Mouse (Mus musculus): Measurements from ENCODE around the gene Tcta. TPM values are rescaled to one million over a fixed set of nuclear protein-coding genes. Genes with fewer than 3 reads are reported as not detected.

Gene Tcta
- total RNA-seq (2023), result 10.6 and 11.2 TPM in 2 replicates

DNA sequence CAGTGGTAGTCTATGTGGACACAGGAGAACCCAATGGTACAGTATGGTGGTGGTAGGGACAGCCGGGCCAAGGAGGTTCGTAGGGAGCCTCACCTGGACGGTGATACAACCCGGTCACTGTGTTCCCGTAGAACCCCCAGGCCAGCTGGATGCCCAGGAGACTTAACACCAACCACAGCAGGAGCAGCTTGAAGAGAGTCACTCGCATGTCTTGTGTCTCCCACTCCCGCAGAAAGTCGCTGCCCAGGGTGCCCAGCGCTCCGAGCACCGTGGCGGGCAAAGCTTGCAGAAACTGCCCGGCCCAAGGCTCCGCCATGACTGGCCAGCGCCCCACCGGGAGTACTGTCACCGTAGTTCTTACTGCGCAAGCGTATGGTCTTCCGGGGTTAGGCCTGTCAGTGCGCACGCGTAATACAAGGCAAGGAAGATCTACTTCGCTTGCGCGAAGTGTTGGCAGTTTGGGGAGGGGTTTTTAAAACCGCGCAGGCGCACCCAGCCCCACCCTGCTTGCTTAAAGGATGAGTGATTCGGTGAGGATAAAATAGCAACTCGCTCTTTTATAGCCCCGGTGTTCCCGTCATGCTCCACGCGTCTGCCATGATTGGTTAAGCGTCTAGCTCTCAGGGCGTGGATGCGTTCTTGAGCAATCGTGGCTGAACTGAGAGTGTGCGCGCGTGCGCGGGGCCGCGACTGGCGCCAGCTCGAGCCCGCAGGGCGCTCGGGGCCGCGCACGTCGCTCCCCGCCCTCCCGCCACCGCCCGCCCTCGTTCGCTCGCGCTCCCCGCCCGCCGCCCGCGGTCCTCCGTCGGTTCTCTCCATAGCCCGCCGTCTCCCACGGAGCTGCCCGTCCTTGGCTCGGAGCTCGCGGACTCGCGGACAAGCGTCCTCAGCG is at the start of gene Tcta, which contains the start of gene Rhoa:
TSS of gene Tcta (minus strand) at position 532 of the 892 bp plus-strand sequence.
TSS of gene Rhoa (plus strand) at position 501 of the 892 bp plus-strand sequence.

DNA sequence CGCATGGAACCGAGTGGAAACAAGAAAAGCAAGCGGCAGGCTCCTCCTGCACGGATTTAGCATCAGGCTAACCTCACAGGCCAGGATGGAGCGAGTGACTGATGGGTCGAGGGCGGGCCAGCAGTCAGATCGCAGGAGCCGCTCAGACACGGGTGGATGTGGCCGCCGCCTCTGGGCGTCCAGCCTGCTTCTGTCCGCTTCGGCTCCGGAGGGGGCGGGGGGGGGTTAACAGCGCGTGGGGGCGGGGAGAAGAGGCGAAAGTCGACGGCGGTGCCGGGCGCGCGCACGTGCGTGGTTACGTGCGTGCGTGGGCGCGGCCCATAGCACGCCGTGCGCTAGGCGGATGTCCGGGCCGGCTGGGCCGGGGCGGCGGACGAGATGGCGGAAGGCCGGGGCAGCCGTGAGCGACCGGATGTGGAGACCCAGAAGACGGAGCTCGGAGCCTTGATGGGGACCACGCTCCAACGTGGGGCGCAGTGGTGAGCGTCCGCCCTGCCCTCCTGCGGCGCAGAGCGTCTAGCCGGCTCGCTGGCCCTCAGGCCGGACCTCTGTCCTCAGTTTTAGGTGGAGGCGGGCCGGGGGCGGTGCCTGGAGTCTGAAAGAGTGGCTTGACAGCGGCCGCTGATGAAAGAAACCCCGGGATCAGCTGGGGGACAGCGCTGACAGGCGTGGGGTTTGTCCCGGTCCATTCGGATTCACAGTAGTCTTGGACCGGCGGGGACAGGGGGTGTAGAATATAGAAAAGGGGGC is 41.8 kb upstream of the Tcta start, which contains the start of gene Usp4:
TSS of gene Usp4 (plus strand) at position 314 of the 750 bp plus-strand sequence.

DNA sequence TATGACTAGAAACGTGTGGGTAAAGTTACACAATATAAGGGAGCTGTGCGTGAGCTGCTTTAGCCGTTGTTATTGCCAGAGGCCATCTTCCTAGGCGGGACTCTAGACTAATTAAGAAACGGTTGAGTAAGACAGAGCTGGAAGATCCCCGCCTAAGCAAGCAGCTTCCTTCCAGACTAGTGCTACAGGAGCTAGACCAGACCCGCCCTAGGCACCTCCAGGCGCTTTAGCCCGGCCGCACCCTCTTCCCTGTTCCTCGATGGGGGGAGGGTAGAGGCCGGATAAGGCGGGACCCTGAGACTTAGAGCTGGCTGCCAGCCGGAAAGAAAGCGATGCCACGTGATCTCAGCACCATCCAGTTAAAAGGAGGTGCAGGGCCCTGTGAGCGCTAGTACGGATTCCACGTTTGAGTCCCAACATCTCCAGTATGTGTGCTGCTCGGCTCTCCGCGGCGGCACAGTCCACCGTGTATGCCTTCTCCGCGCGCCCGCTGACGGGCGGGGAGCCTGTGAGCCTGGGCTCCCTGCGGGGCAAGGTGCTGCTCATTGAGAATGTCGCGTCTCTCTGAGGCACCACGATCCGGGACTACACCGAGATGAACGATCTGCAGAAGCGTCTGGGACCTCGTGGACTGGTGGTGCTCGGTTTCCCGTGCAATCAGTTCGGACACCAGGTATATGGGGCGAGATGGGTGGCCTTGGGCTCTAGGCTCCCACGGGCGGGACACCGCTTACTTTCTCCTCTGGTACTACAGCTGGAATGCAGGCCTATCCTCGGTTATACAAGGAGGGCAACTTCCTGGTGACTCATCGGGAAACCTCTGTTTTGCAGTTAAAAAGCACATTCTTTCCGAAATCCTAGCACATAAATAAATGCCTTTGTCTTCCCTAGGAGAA is 33.2 kb upstream of the Tcta start, which contains the start of gene Gpx1:
TSS of gene Gpx1 (plus strand) at position 18 of the 896 bp plus-strand sequence.

GRCm38 (mm10) chr9:108296453-108297355 is 9.3 kb downstream of the Tcta start, which contains the start of gene Amt:
Amt (plus strand) TSS chr9:108296853.

GRCm38 (mm10) chr9:108290016-108290750 is 15.8 kb downstream of the Tcta start, which contains the start of gene Nicn1:
Nicn1 (plus strand) TSS chr9:108290429.

DNA sequence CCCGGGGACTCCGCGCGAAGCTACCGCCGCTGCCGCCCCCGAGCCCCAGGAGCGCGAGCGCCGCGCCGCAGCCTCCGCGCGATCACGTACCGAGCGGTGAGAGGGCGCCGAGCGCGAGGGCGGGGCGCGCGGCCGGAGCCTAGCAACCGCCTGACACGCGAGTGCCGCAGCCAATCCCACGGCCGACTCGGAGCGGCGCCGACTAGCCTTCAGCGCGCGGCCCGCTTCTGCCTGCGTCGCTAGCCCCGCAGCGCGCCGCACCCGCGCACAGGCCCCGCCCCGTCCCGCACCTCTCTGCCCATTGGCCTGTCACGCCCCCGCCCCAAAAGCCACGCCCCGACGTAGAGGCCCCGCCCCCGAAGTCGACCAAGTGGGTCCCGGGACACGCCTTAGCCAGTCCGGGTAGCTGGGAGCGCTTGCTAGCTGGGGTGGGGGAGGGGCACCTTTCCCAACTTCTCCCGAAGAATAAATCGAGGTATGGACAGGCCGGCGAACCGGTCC is 42.2 kb downstream of the Tcta start, which contains the start of gene Dag1:
TSS of gene Dag1 (minus strand) at position 269 of the 501 bp plus-strand sequence.

Other genes with a start within 250 kb of the Tcta start
- gene Mst1, start 225.7 kb downstream of the Tcta start, total RNA-seq (2023), result not detected in 2 replicates
- gene Rnf123, start 222.8 kb downstream of the Tcta start, total RNA-seq (2023), result 40.6 and 40.9 TPM in 2 replicates
- gene Apeh, start 211.6 kb downstream of the Tcta start, total RNA-seq (2023), result 42.5 and 52.9 TPM in 2 replicates
- 0.27 and 0.51 TPM in 2 replicates for gene Bsn, start 115.8 kb downstream of the Tcta start, total RNA-seq (2023)
- gene Dag1, start 42.2 kb downstream of the Tcta start, total RNA-seq (2023), result 4.5 and 4.8 TPM in 2 replicates
- gene Nicn1, start 15.7 kb downstream of the Tcta start, total RNA-seq (2023), result 0.75 and 1.5 TPM in 2 replicates
- gene Amt, start 9.3 kb downstream of the Tcta start, total RNA-seq (2023), result not detected in 2 replicates
- 447 and 476 TPM in 2 replicates for gene Rhoa, start within 50 bp of the Tcta start, total RNA-seq (2023)
- 1,218 and 1,262 TPM in 2 replicates for gene Gpx1, start 32.7 kb upstream of the Tcta start, total RNA-seq (2023)
- 127 and 168 TPM in 2 replicates for gene Usp4, start 41.7 kb upstream of the Tcta start, total RNA-seq (2023)
- 1.1 and 1.5 TPM in 2 replicates for gene 1700102P08Rik, start 86.6 kb upstream of the Tcta start, total RNA-seq (2023)
- gene Ccdc36, start 122.3 kb upstream of the Tcta start, total RNA-seq (2023), result not detected in 2 replicates
- gene BC048562, start 130.3 kb upstream of the Tcta start, total RNA-seq (2023), result not detected in 2 replicates
- 9.9 and 10.5 TPM in 2 replicates for gene Ccdc71, start 154.4 kb upstream of the Tcta start, total RNA-seq (2023)
- gene Klhdc8b, start 155.4 kb upstream of the Tcta start, total RNA-seq (2023), result 0.59 and 1.6 TPM in 2 replicates
- 0.44 and 0.79 TPM in 2 replicates for gene Lamb2, start 173.6 kb upstream of the Tcta start, total RNA-seq (2023)
- gene Usp19, start 184.4 kb upstream of the Tcta start, total RNA-seq (2023), result 228 and 301 TPM in 2 replicates
- 107 and 121 TPM in 2 replicates for gene Qars, start 201.5 kb upstream of the Tcta start, total RNA-seq (2023)
- 116 and 150 TPM in 2 replicates for gene Qrich1, start 210.6 kb upstream of the Tcta start, total RNA-seq (2023)

All from neutrophil, adult 65 days (primary cell).